Mouse (Mus musculus): ENCODE results near the gene Srp54c. TPM values are rescaled to one million over a fixed set of nuclear protein-coding genes. Genes with fewer than 3 reads are reported as not detected.
A peak's percentile ranks its signal among the peaks of the same experiment; 100 is the strongest.
"Not testable (repeated sequence)": the region's sequence is repeated elsewhere in the genome, so short reads cannot be mapped to it uniquely, and the experiment has no call there.

Srp54c gene
- total RNA-seq (2021) (10 to 100 TPM; 28.8 to 31.7 TPM), polyA plus RNA-seq (2012; rRNA removed) (12.1 and 23.9 TPM in 2 replicates)
- long read RNA-seq, transcript Srp54c-202 (16 exons, 3,642 nt): major isoform, 24 of 30 reads
- long read RNA-seq, partial matches to known transcripts: 4 of 30 reads
- long read RNA-seq, other reads (novel, unspliced or antisense): 2 of 30 reads

DNA sequence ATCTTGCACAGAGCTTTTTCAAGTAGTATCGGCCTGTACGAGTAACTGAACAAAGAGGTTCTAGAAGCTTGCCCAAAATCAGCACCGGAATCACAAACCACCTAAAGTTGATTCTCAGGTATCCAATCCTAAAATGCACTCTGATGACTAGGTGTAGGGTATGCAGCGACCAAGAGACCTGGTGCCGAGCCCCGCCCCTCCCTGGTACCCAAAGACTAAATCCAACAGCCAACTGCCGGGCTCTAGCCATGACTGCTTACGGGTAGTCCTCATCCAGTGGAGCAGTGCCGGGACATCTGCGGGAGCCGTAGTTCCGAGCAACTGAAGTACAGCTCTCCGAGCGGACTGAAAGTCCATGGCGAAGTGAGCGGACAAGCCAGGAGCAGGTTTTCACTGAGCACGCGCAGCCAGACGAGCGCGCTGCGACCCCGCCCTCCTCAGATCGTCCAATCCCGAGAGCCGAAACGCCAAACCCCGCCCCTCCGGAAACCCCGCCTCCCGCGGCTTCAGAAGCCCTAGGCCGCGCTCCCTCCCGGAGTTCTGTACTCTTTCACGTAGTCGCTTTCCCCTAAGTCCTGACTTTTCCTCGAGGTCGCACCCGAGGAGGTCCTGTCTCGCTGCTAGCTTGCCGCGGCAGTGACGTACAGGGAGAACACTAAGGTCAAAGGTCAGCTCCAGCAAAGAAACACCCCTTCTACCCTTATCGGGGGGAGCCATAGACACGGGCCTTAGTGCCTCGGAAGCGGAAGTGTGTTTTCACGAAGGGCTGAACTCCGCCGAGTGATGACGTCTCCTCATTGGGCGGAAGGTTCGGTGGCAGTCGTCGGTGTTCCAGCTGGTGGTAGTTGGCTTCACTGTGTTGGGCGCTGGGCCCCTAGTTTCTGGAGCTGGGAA, at the start of gene Srp54c:
Srp54c (plus strand) TSS at position 543 of the 894 bp plus-strand sequence.
- intact Hi-C loops (cut with DNase I); H3K4me1 ChIP-seq (ENCODE audit: control insufficient read depth, insufficient read depth, low read length); H3K36me3 ChIP-seq (ENCODE audit: control insufficient read depth, insufficient read depth, low read length); H3K27ac ChIP-seq; H3K79me2 ChIP-seq (replicated peaks; ENCODE audit: control insufficient read depth, insufficient read depth, low read length); H3K27me3 ChIP-seq (ENCODE audit: control insufficient read depth, insufficient read depth, low read length); DNase-seq: not testable (repeated sequence)
- Histone ChIP-seq H3K4me3 (peak within 1 kb of the TSS; percentile 41; the same call in 1 of the 2 replicates), H3K9ac (ENCODE audit: low read depth, low read length) (0 out of 2 replicates have a peak within 1 kb of the TSS, but pooled peaks have one; percentile 34)
- WGBS: no CpG with 5 or more reads among the region's 57 CpGs

DNA sequence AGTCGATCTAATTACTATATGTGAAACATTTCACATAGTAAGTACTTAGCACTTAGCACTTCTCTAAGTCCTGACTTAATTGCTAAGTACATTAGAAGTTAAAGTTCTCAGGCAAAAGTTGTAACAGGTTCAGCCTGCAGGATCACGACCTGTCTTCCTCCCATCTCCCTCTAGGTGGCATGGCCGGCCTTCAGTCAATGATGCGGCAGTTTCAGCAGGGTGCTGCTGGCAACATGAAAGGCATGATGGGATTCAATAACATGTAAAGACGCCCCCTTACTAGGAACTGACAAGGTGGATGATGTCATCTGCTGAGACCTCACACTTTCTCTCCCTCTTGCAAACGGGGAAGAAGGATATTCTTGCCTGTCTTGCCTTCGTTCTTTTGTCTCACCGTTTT, 42.3 kb upstream of the Srp54c start:
- WGBS: no CpG with 5 or more reads among the region's 8 CpGs
- intact Hi-C loops (cut with DNase I); DNase-seq; H3K27ac ChIP-seq; H3K4me3 ChIP-seq; H3K79me2 ChIP-seq (replicated peaks; ENCODE audit: control insufficient read depth, insufficient read depth, low read length); H3K9ac ChIP-seq (ENCODE audit: low read depth, low read length); H3K4me1 ChIP-seq (ENCODE audit: control insufficient read depth, insufficient read depth, low read length); H3K27me3 ChIP-seq (ENCODE audit: control insufficient read depth, insufficient read depth, low read length); H3K36me3 ChIP-seq (ENCODE audit: control insufficient read depth, insufficient read depth, low read length): not testable (repeated sequence)

DNA sequence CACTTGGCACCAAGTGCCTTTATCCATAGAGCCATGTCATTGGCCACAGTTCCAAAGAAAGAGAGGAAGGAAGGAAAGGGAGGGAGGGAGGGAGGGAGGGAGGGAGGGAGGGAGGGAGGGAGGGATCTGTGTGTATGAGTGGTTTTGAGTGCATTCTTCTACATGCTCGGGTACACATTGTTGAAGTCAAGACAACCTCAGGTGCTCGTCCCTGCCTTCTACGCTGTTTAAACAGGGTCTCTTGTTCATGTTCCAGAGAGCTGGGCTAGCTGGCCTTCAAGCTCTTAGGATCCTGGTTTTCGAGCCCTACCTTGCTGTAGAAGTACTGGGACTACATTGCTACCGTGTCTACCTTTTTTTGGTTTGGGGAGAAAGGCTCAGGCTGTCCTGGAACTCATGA, 40.8 kb upstream of the Srp54c start:
- intact Hi-C loops (cut with DNase I): not testable (repeated sequence)

DNA sequence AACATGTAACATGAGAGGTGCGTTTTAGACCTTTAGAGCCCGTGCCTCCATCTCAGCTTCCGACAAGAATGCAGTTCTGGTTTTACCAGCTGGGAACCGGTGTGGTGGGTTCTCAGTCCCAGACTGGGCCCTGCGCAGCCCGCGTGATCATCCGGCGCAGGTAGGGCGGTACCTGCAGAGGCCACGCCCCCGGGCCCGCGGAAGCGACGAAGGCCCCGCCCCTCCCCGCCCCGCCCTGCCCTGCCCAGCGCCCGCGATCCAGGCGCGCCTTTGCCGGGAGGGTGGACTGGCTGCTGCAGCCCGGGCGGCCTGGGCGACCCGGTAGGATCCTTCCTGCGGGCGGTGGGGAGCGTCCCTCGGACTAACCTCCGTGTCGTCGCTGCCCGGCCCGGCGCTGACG, 30.7 kb upstream of the Srp54c start, which contains the start of gene 1700047I17Rik2:
1700047I17Rik2 (plus strand) TSS at position 287 of the 400 bp plus-strand sequence.
- no CpG with 5 or more reads among the region's 40 CpGs for WGBS

More for the DNA sequence above, 40.8 kb upstream of the Srp54c start:
- not testable (repeated sequence) for H3K36me3 ChIP-seq (ENCODE audit: control insufficient read depth, insufficient read depth, low read length); DNase-seq; H3K4me3 ChIP-seq; H3K79me2 ChIP-seq (replicated peaks; ENCODE audit: control insufficient read depth, insufficient read depth, low read length); H3K27me3 ChIP-seq (ENCODE audit: control insufficient read depth, insufficient read depth, low read length); H3K9ac ChIP-seq (ENCODE audit: low read depth, low read length); H3K4me1 ChIP-seq (ENCODE audit: control insufficient read depth, insufficient read depth, low read length); H3K27ac ChIP-seq
- no CpG with 5 or more reads among the region's 5 CpGs for WGBS

DNA sequence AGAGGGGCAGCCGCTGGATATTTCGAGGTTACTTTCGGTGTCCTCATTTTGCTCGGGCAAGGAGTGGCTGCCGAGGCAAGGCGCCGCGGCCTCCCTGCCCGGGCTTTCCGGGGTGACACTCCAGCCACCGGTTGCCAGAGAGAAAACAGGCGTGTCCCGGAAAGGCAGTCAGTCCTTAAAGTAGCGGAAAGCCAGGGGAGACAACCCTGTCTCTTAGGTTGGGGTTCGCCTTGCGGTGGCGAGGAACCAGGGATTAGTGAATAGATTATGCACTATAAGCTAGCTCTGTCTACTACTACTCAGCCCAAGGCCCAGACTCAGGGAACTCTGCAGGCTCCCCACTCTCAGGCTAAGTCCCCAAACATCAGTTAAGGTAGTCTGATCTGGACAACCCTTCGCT, 30.2 kb upstream of the Srp54c start:
- H3K9ac ChIP-seq (ENCODE audit: low read depth, low read length); DNase-seq; H3K27ac ChIP-seq; intact Hi-C loops (cut with DNase I); H3K4me3 ChIP-seq; H3K79me2 ChIP-seq (replicated peaks; ENCODE audit: control insufficient read depth, insufficient read depth, low read length); H3K4me1 ChIP-seq (ENCODE audit: control insufficient read depth, insufficient read depth, low read length); H3K36me3 ChIP-seq (ENCODE audit: control insufficient read depth, insufficient read depth, low read length); H3K27me3 ChIP-seq (ENCODE audit: control insufficient read depth, insufficient read depth, low read length): not testable (repeated sequence)
- WGBS: no CpG with 5 or more reads among the region's 18 CpGs

More for the DNA sequence above, 30.7 kb upstream of the Srp54c start, which contains the start of gene 1700047I17Rik2:
- H3K27ac ChIP-seq; intact Hi-C loops (cut with DNase I); H3K79me2 ChIP-seq (replicated peaks; ENCODE audit: control insufficient read depth, insufficient read depth, low read length); DNase-seq; H3K9ac ChIP-seq (ENCODE audit: low read depth, low read length); H3K4me1 ChIP-seq (ENCODE audit: control insufficient read depth, insufficient read depth, low read length); H3K4me3 ChIP-seq; H3K36me3 ChIP-seq (ENCODE audit: control insufficient read depth, insufficient read depth, low read length); H3K27me3 ChIP-seq (ENCODE audit: control insufficient read depth, insufficient read depth, low read length): not testable (repeated sequence)

DNA sequence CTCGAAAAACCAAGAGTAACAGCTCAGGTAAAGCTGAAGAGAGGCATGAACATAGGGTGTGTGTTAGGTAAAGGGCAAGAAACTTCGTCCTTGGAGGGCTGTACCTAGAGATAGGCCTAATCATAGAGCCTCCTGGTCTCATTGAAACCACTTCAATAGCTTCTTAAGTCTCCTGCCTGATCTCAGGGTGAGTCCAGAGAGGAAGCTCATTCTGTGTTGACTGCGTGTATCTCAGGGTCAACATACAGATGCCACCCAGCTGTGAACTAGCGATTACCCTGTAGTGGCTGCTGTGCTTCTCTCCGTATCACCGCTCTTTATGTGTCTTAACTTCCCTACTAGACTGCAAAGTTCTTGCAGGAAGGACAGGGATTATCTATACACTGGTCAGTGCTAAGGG, 17.0 kb upstream of the Srp54c start:
- H3K4me1 ChIP-seq (ENCODE audit: control insufficient read depth, insufficient read depth, low read length); intact Hi-C loops (cut with DNase I); H3K4me3 ChIP-seq; H3K79me2 ChIP-seq (replicated peaks; ENCODE audit: control insufficient read depth, insufficient read depth, low read length); H3K27me3 ChIP-seq (ENCODE audit: control insufficient read depth, insufficient read depth, low read length); H3K36me3 ChIP-seq (ENCODE audit: control insufficient read depth, insufficient read depth, low read length); DNase-seq; H3K27ac ChIP-seq; H3K9ac ChIP-seq (ENCODE audit: low read depth, low read length): not testable (repeated sequence)
- WGBS: no CpG with 5 or more reads among the region's 6 CpGs

DNA sequence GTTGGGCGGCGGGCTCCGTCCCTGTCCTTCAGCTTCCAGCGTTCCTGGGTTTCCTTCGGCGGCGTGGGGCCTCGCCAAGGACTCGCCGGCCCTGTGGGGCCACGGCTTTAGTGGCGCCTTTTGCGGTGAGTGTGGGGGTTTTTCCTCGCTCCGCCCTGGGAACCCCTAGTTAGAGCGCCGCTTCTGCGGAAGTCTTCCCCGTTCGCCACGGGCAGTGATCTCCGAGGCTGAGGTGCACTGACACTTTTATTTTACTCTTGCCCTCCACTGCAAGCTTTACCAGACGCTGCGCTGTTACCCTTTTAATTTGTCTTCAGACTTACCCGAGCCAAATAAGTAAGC, 523 bp downstream of the Srp54c start:
- Histone ChIP-seq H3K9ac (ENCODE audit: low read depth, low read length) (0 out of 2 replicates have a peak overlapping the region, but pooled peaks have one; percentile 34), H3K4me3 (peak overlapping the region; percentile 41; the same call in 1 of the 2 replicates)
- intact Hi-C loops (cut with DNase I); H3K27ac ChIP-seq; H3K79me2 ChIP-seq (replicated peaks; ENCODE audit: control insufficient read depth, insufficient read depth, low read length); H3K4me1 ChIP-seq (ENCODE audit: control insufficient read depth, insufficient read depth, low read length); H3K27me3 ChIP-seq (ENCODE audit: control insufficient read depth, insufficient read depth, low read length); H3K36me3 ChIP-seq (ENCODE audit: control insufficient read depth, insufficient read depth, low read length): not testable (repeated sequence)
- WGBS: 0% methylated on average over 10 of the region's 25 CpGs
- peak; percentile 11 to 19 for DNase-seq

DNA sequence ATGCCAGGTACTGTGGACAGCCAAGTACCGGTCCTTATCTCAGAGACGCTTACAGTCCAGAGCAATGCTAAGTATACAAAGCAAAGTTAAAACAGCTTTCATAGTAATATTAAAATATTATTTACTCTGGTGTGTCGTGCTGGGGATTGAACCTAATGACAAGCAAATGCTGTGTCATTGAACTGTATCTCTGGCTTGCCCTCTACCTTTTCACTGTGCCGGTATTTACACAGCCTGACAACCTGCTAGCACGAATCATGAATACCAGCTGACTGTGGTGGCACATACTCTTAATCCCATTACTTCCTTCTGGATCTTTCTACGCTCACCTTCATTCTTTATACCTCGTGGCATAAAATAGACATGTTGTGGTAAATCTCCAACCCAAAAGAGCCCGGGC, 12.3 kb downstream of the Srp54c start:
- H3K9ac ChIP-seq (ENCODE audit: low read depth, low read length); intact Hi-C loops (cut with DNase I); H3K79me2 ChIP-seq (replicated peaks; ENCODE audit: control insufficient read depth, insufficient read depth, low read length); H3K27me3 ChIP-seq (ENCODE audit: control insufficient read depth, insufficient read depth, low read length); DNase-seq; H3K4me3 ChIP-seq; H3K4me1 ChIP-seq (ENCODE audit: control insufficient read depth, insufficient read depth, low read length); H3K27ac ChIP-seq; H3K36me3 ChIP-seq (ENCODE audit: control insufficient read depth, insufficient read depth, low read length): not testable (repeated sequence)
- WGBS: no CpG with 5 or more reads among the region's 8 CpGs

DNA sequence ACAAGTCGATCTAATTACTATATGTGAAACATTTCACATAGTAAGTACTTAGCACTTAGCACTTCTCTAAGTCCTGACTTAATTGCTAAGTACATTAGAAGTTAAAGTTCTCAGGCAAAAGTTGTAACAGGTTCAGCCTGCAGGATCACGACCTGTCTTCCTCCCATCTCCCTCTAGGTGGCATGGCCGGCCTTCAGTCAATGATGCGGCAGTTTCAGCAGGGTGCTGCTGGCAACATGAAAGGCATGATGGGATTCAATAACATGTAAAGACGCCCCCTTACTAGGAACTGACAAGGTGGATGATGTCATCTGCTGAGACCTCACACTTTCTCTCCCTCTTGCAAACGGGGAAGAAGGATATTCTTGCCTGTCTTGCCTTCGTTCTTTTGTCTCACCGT, 32.0 kb downstream of the Srp54c start:
- H3K4me3 ChIP-seq; H3K4me1 ChIP-seq (ENCODE audit: control insufficient read depth, insufficient read depth, low read length); H3K27me3 ChIP-seq (ENCODE audit: control insufficient read depth, insufficient read depth, low read length); DNase-seq; H3K9ac ChIP-seq (ENCODE audit: low read depth, low read length); H3K79me2 ChIP-seq (replicated peaks; ENCODE audit: control insufficient read depth, insufficient read depth, low read length); H3K36me3 ChIP-seq (ENCODE audit: control insufficient read depth, insufficient read depth, low read length); intact Hi-C loops (cut with DNase I); H3K27ac ChIP-seq: not testable (repeated sequence)
- WGBS: no CpG with 5 or more reads among the region's 8 CpGs

All from heart, adult 2 months (tissue).